Mouse (Mus musculus) gastrocnemius, postnatal 4 days (tissue): ENCODE measurements around the gene Fgf9. TPM values are rescaled to one million over a fixed set of nuclear protein-coding genes. Genes with fewer than 3 reads are reported as not detected.

Source experiments
- total RNA-seq, 2 experiments: library from RNA; stranded (reverse); gene quantifications; 2 replicates each; pipeline ENCODE4 v1.2.3; 2021

Gene Fgf9
- total RNA-seq, 2 experiments from 2014 or later: 4.6 to 5.0 TPM

Other genes starting within 250 kb of the Fgf9 start
- gene Ska3, start 244.4 kb upstream of the Fgf9 start, total RNA-seq: 1 to 10 TPM; 4.8 to 4.9 TPM
- 10 to 100 TPM; 68.5 to 73.3 TPM for gene Mrpl57, start 244.3 kb upstream of the Fgf9 start, total RNA-seq
- 10 to 100 TPM; 27.2 to 28.2 TPM for gene Zdhhc20, start 180.3 kb upstream of the Fgf9 start, total RNA-seq
- gene Micu2, start 71.3 kb upstream of the Fgf9 start, total RNA-seq: 10 to 100 TPM; 73.4 to 80.4 TPM